Mouse (Mus musculus): ENCODE results near the gene Cyb5r3. TPM values are rescaled to one million over a fixed set of nuclear protein-coding genes. Genes with fewer than 3 reads are reported as not detected.

Cyb5r3 gene
- polyA plus RNA-seq, 1 experiment from 2014 or later = 133 TPM

GRCm38 (mm10) chr15:83182351-83182750 lies 10.0 kb upstream of the Cyb5r3 start:
- no peaks in the 10 kb centered on the region for H3K9me3 ChIP-seq
- H3K36me3 ChIP-seq = no peaks in the 10 kb centered on the region
- ATAC-seq = no peak
- WGBS = 73% methylated on average over 5 of the region's 5 CpGs
- H3K9ac ChIP-seq (replicated peaks) = no peak overlapping the region
- H3K4me1 ChIP-seq (replicated peaks) = no peaks in the 10 kb centered on the region
- H3K27ac ChIP-seq = no peak overlapping the region
- H3K4me3 ChIP-seq (replicated peaks) = no peak overlapping the region
- no peaks in the 10 kb centered on the region for H3K27me3 ChIP-seq
- no peak overlapping the region for H3K4me2 ChIP-seq (replicated peaks)

DNA sequence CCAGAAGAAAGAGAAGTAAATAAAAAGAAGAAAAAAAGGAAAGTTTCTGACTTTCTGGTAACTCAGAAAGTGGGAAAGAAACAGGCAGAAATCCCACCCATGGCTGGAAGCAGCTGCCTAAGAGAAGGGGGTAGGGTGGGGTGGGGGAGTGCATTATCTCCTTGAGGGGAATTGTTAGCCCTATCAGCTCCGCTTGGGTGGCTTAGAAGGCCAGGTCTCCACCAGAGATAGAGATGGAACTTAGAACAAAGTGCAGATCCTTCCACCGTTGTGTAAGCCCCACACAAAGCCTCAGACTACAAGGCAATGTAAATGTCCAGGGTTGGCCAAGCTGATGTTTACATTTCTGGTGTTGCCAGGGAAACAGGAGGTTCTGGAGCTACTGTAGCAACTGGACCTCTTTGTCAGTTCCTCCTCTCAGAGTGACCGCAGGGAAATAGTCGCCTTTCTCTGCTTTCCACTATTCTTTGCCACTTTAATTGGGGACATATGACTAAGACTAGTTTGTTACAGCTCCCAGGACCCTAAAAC lies 9.5 kb upstream of the Cyb5r3 start:
- no peak overlapping the region for H3K9ac ChIP-seq (replicated peaks)
- H3K4me3 ChIP-seq (replicated peaks) = no peak overlapping the region
- 51% methylated on average over 4 of the region's 4 CpGs for WGBS
- H3K36me3 ChIP-seq = no peaks in the 10 kb centered on the region
- H3K4me2 ChIP-seq (replicated peaks) = no peak overlapping the region
- no peaks in the 10 kb centered on the region for H3K4me1 ChIP-seq (replicated peaks)
- no peak overlapping the region for H3K27ac ChIP-seq
- ATAC-seq = no peak
- H3K27me3 ChIP-seq = no peaks in the 10 kb centered on the region
- no peaks in the 10 kb centered on the region for H3K9me3 ChIP-seq

- no peaks in the 10 kb centered on the region for H3K9me3 ChIP-seq
- H3K4me3 ChIP-seq (replicated peaks) = no peak overlapping the region
- WGBS = 93% methylated on average over 6 of the region's 6 CpGs
- H3K36me3 ChIP-seq = no peaks in the 10 kb centered on the region
- no peak overlapping the region for H3K9ac ChIP-seq (replicated peaks)
- H3K27ac ChIP-seq = no peak overlapping the region
- no peaks in the 10 kb centered on the region for H3K4me1 ChIP-seq (replicated peaks)
- ATAC-seq = no peak
- no peak overlapping the region for H3K4me2 ChIP-seq (replicated peaks)
- H3K27me3 ChIP-seq = no peaks in the 10 kb centered on the region
Measured at GRCm38 (mm10) chr15:83180004-83180403, 7.6 kb upstream of the Cyb5r3 start.

DNA sequence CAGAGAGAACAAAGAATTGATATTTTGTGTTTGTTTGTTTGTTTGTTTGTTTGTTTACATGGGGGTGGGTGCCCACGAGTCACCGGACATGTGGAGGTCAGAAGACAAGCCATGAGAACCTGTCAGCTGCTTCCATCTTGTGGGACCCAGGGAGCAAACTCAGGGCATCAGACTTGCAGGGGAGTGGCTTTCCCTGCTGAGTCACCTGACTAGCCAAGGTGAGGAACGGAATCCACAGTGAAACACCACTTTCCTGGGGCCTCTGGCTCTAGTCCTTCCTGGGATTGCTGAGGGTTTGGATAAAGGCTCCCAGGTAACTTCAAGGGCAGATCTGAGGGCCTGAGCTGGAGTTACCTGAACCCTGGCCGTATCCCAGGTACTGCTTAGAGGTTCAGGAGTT lies 4.3 kb upstream of the Cyb5r3 start:
- no peaks in the 10 kb centered on the region for H3K9me3 ChIP-seq
- H3K36me3 ChIP-seq = no peaks in the 10 kb centered on the region
- H3K27me3 ChIP-seq = no peaks in the 10 kb centered on the region
- H3K4me2 ChIP-seq (replicated peaks) = no peak overlapping the region
- no peak overlapping the region for H3K27ac ChIP-seq
- ATAC-seq = no peak
- H3K9ac ChIP-seq (replicated peaks) = no peak overlapping the region
- 79% methylated on average over 4 of the region's 4 CpGs for WGBS
- H3K4me3 ChIP-seq (replicated peaks) = no peak overlapping the region
- H3K4me1 ChIP-seq (replicated peaks) = peaks cover 10% of the 10 kb centered on the region

- H3K27ac ChIP-seq = no peak overlapping the region
- 93% methylated on average over 14 of the region's 14 CpGs for WGBS
- peaks cover 33% of the 10 kb centered on the region for H3K4me1 ChIP-seq (replicated peaks)
- H3K9me3 ChIP-seq = no peaks in the 10 kb centered on the region
- no peak overlapping the region for H3K4me3 ChIP-seq (replicated peaks)
- no peak overlapping the region for H3K4me2 ChIP-seq (replicated peaks)
- H3K27me3 ChIP-seq = no peaks in the 10 kb centered on the region
- no peak overlapping the region for H3K9ac ChIP-seq (replicated peaks)
- no peak for ATAC-seq
- no peaks in the 10 kb centered on the region for H3K36me3 ChIP-seq
Measured at GRCm38 (mm10) chr15:83173914-83174884, 1.8 kb upstream of the Cyb5r3 start.

- peak; percentile 97 for ATAC-seq
- H3K4me2 ChIP-seq (replicated peaks) = peak overlapping the region; percentile 81
Measured at GRCm38 (mm10) chr15:83171712-83172481, 495 bp downstream of the Cyb5r3 start.

DNA sequence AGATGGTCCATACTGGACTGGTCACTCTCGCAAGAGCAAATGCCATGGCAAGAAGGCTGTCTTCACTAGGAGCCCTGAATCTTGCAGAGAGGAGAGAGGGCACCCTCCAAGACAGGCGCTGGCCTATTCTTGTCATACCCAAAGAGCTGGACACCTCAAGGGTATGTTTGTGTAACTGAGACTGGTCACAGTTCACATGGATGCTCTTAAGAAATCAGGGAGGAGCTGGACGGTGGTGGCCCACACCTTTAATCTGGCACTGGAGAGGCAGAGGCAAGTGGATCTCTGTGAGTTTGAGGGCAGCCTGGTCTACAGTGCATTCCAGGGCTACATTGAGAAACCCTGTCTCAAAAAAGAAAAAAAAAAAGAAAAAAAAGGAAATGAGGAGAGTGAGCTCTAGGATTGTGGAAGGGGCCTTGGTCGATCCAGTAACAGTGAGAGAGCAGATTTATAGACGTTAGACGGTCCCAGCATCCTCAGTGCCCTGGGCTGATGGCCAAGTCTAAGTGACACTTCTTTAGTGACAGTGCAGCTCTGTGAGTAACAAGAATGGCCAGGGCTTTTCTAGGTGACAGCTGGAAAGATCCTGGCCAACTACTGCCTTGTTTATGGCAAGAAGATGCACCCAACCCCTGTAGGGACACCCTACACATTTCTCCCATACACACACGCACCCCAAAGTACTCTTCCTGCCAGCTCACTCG lies 1.3 kb downstream of the Cyb5r3 start:
- Histone ChIP-seq H3K9ac (replicated peaks) (peak overlapping the region; percentile 90), H3K4me1 (replicated peaks) (peaks cover 33% of the 10 kb centered on the region), H3K27ac (peak overlapping the region; percentile 90; the same call in 1 of the 2 replicates), H3K36me3 (no peaks in the 10 kb centered on the region), H3K9me3 (no peaks in the 10 kb centered on the region), H3K4me2 (replicated peaks) (peak overlapping the region; percentile 81), H3K4me3 (replicated peaks) (peak overlapping the region; percentile 73), H3K27me3 (no peaks in the 10 kb centered on the region)
- 59% methylated on average over 8 of the region's 8 CpGs for WGBS
- ATAC-seq = no peak

More at GRCm38 (mm10) chr15:83171712-83172481, 495 bp downstream of the Cyb5r3 start:
- H3K27ac ChIP-seq = peak overlapping the region; percentile 90
- no peaks in the 10 kb centered on the region for H3K9me3 ChIP-seq
- no peaks in the 10 kb centered on the region for H3K27me3 ChIP-seq
- peaks cover 33% of the 10 kb centered on the region for H3K4me1 ChIP-seq (replicated peaks)
- peak overlapping the region; percentile 90 for H3K9ac ChIP-seq (replicated peaks)
- H3K4me3 ChIP-seq (replicated peaks) = peak overlapping the region; percentile 73
- no peaks in the 10 kb centered on the region for H3K36me3 ChIP-seq
- 2% methylated on average over 67 of the region's 67 CpGs for WGBS

DNA sequence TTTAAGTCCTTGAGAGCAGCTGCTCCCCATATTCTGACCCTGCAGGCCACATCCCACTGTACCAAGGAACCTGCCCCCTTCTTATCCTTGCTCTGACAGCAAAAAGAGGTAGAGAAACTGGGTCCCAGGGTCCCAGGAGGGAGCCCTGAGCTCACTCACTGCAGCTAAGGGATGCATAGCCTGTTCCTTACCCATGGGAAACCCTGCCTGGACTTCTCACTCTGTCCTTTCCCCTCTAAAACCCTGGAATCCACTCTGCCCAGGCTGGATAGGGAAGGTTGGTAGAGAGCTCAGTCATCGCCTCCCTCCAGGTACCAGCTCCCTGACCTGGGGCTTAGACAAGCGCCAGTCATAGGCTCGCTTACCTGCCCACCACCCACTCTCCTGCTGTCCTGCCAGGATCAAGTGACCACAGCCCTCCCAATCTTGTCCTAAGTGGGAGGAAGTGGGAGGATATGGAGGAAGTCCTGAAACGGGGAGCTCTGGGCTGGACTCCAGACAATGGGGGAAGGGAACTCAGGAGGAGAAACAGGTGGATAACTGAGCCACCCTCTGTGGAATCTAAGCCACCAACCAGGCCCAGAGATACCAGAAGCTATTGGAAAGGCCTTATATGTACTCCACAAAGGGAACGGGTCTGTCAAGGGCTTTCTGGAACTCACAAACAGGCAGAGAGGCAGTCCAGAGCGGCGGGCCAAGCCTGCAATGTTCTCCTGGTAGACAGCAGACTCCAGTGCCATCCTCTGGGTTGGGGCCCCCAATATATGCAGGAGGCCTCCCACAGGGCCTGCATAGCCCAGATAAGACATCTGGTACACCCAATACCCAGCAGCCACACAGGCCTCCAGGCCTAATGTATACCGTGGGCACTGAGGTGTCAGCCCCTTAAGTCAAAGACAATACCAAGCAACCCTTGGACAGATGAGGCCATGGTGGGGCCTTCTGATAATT lies 2.3 kb downstream of the Cyb5r3 start:
- ATAC-seq = no peak
- H3K4me2 ChIP-seq (replicated peaks) = no peak overlapping the region
- no peaks in the 10 kb centered on the region for H3K27me3 ChIP-seq
- H3K36me3 ChIP-seq = peaks cover under 1% of the 10 kb centered on the region; the same call in 1 of the 2 replicates
- 91% methylated on average over 8 of the region's 8 CpGs for WGBS
- H3K4me3 ChIP-seq (replicated peaks) = no peak overlapping the region
- peaks cover 33% of the 10 kb centered on the region for H3K4me1 ChIP-seq (replicated peaks)
- no peaks in the 10 kb centered on the region for H3K9me3 ChIP-seq
- H3K27ac ChIP-seq = no peak overlapping the region
- H3K9ac ChIP-seq (replicated peaks) = peak overlapping the region; percentile 39; the same call in 1 of the 2 replicates

- H3K27me3 ChIP-seq = no peaks in the 10 kb centered on the region
- no peak overlapping the region for H3K27ac ChIP-seq
- peaks cover 5% of the 10 kb centered on the region; the same call in 1 of the 2 replicates for H3K36me3 ChIP-seq
- WGBS = 75% methylated on average over 7 of the region's 7 CpGs
- no peak overlapping the region for H3K4me2 ChIP-seq (replicated peaks)
- peaks cover 33% of the 10 kb centered on the region for H3K4me1 ChIP-seq (replicated peaks)
- no peak overlapping the region for H3K4me3 ChIP-seq (replicated peaks)
- H3K9me3 ChIP-seq = no peaks in the 10 kb centered on the region
- ATAC-seq = no peak
- 0 out of 2 replicates have a peak overlapping the region, but pooled peaks have one; percentile 26 for H3K9ac ChIP-seq (replicated peaks)
Measured at GRCm38 (mm10) chr15:83168875-83169771, 3.3 kb downstream of the Cyb5r3 start.

DNA sequence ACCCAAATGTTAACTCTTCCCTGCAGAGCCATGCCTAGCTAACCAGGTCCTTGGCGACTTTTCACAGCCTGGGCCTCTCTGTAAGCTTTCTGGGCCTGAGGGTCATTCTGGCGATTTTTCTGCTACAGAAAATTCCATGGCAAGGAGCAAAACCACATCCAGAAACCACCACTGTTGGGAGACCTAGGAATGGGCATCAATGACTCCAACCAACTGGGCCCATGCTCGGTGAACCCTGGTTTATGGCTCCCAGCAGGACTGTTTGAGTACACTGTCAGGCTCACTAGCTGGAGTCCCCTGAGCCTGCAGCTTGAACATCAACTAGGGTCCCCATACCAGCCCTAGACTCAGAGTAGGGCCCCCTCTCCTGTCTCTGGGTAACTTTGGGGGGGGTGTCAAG lies 4.1 kb downstream of the Cyb5r3 start:
- Histone ChIP-seq H3K36me3 (peaks cover 7% of the 10 kb centered on the region; the same call in 1 of the 2 replicates), H3K4me2 (replicated peaks) (no peak overlapping the region), H3K9me3 (no peaks in the 10 kb centered on the region), H3K27me3 (no peaks in the 10 kb centered on the region), H3K9ac (replicated peaks) (no peak overlapping the region), H3K4me1 (replicated peaks) (peaks cover 32% of the 10 kb centered on the region), H3K27ac (no peak overlapping the region), H3K4me3 (replicated peaks) (no peak overlapping the region)
- 94% methylated on average over 3 of the region's 3 CpGs for WGBS
- no peak for ATAC-seq
